Mouse (Mus musculus) megakaryocyte, embryonic 14.5 days (primary cell): ENCODE data around the gene Sp100. TPM values are rescaled to one million over a fixed set of nuclear protein-coding genes. Genes with fewer than 3 reads are reported as not detected.
A peak's percentile ranks its signal among the peaks of the same experiment; 100 is the strongest.

Experiments used
- H3K27me3 ChIP-seq: replicated peaks from 2 replicates; pipeline ENCODE3; 2012; ENCODE audit warnings: inconsistent platforms
- H3K36me3 ChIP-seq: replicated peaks from 2 replicates; pipeline ENCODE3; 2012; ENCODE audit warnings: low read length, inconsistent platforms, mixed read lengths
- H3K4me1 ChIP-seq: 2 replicates; pipeline ENCODE4 v1.6.1; 2012; ENCODE audit warnings: inconsistent platforms
- H3K4me3 ChIP-seq: replicated peaks from 2 replicates; pipeline ENCODE3; 2012; ENCODE audit warnings: moderate library complexity, mild to moderate bottlenecking, inconsistent platforms
- H3K9me3 ChIP-seq: 2 replicates; pipeline ENCODE4 v1.6.1; 2012; ENCODE audit warnings: inconsistent platforms
- FLI1 ChIP-seq: IDR thresholded peaks from 2 replicates; pipeline ENCODE4 v1.6.1; 2012; ENCODE audit warnings: low read length, inconsistent platforms, mixed read lengths
- GATA1 ChIP-seq: IDR thresholded peaks from 3 replicates; pipeline ENCODE4 v1.6.1; 2012; ENCODE audit warnings: mixed read lengths, low read length, inconsistent platforms, borderline replicate concordance
- polyA plus RNA-seq: library from polyadenylated mRNA; stranded (reverse); fragments of >175 nt; gene quantifications from 2 replicates; pipeline ENCODE4 v1.2.3, GENCODE M21; 2012; ENCODE audit warnings: low replicate concordance; ENCODE audit not compliant: insufficient read depth

Gene Sp100
- polyA plus RNA-seq, 1 experiment = 8.0 TPM

DNA sequence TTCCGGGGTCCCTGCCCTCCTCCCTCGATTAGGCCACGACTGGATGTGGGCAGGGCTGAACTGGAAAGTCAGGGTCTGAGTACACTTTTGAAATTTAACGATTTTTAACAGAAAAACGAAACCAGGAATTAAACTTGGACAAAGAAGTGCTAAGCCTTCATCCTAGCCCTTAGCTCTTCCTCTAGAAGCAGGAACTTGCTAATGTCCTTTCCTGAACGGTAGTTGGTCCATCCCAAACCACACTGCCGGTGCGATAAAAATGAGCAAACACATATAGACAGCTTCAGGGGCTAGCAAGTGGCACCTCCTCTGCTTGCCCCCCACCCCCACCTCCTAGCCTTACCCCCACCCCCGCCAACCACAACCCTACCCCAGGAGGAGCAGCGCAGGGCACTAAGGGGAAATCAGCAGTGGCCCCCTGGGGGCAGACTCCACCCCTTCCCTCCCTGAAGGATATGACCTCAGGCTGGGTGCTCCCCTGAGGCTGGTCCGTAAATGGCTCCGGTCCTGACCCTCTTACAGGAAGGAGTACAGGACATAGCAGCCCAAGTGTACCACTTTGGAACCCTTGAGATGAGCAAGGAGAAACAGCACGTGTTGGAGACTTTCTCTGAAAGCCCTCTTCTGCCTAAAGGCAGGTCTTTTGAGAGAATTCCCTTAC is 85.8 kb downstream of the Sp100 start:
- TF ChIP-seq FLI1 (no peak), GATA1 (peak; percentile 42; the same call in 1 of the 3 replicates)
- Histone ChIP-seq H3K9me3 (peaks cover 12% of the 10 kb centered on the region), H3K4me3 (peak overlapping the region; percentile 92), H3K4me1 (peaks cover 57% of the 10 kb centered on the region), H3K36me3 (peaks cover 31% of the 10 kb centered on the region), H3K27me3 (no peaks in the 10 kb centered on the region)

- Histone ChIP-seq H3K9me3 (peaks cover 12% of the 10 kb centered on the region), H3K4me3 (peak overlapping the region; percentile 92), H3K27me3 (no peaks in the 10 kb centered on the region), H3K36me3 (peaks cover 22% of the 10 kb centered on the region), H3K4me1 (peaks cover 49% of the 10 kb centered on the region)
- TF ChIP-seq GATA1 (no peak), FLI1 (no peak)
These were observed 86.8 kb downstream of the Sp100 start for GRCm38 (mm10) chr1:85736355-85737184.

DNA sequence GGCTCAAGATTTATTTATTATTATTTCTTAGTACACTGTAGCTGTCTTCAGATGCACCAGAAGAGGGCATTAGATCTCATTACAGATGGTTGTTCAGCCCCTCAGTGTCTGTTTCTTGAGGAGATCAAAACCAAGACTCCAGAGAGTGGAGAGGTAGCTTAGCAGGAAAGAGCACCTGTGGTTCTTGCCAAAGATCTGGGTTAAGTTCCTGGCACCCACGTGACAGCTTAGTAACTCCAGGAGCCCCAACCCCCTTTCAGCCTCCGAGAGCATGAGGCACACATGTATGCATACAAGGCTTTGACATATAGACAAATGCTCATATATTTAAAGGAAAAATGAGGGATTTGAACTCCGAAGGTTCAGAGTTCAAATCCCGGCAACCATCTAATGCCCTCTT is 89.2 kb downstream of the Sp100 start:
- Histone ChIP-seq H3K27me3 (no peaks in the 10 kb centered on the region), H3K9me3 (peaks cover 5% of the 10 kb centered on the region; the same call in 1 of the 2 replicates), H3K4me1 (peaks cover 35% of the 10 kb centered on the region)

GRCm38 (mm10) chr1:85739819-85740218 is 90.0 kb downstream of the Sp100 start:
- Histone ChIP-seq H3K4me1 (peaks cover 34% of the 10 kb centered on the region), H3K9me3 (peaks cover 5% of the 10 kb centered on the region; the same call in 1 of the 2 replicates), H3K4me3 (no peak overlapping the region), H3K27me3 (no peaks in the 10 kb centered on the region), H3K36me3 (no peaks in the 10 kb centered on the region)
- TF ChIP-seq GATA1 (no peak), FLI1 (no peak)

More for the DNA sequence above, 89.2 kb downstream of the Sp100 start:
- no peak overlapping the region for H3K4me3 ChIP-seq
- no peak for TF ChIP-seq FLI1
- no peak for TF ChIP-seq GATA1
- peaks cover under 1% of the 10 kb centered on the region for H3K36me3 ChIP-seq

- TF ChIP-seq GATA1 (no peak), FLI1 (no peak)
- H3K9me3 ChIP-seq = peaks cover 5% of the 10 kb centered on the region; the same call in 1 of the 2 replicates
- H3K4me1 ChIP-seq = peaks cover 34% of the 10 kb centered on the region
- H3K27me3 ChIP-seq = no peaks in the 10 kb centered on the region
- no peaks in the 10 kb centered on the region for H3K36me3 ChIP-seq
- no peak overlapping the region for H3K4me3 ChIP-seq
These were observed 91.1 kb downstream of the Sp100 start for GRCm38 (mm10) chr1:85740923-85741322.

DNA sequence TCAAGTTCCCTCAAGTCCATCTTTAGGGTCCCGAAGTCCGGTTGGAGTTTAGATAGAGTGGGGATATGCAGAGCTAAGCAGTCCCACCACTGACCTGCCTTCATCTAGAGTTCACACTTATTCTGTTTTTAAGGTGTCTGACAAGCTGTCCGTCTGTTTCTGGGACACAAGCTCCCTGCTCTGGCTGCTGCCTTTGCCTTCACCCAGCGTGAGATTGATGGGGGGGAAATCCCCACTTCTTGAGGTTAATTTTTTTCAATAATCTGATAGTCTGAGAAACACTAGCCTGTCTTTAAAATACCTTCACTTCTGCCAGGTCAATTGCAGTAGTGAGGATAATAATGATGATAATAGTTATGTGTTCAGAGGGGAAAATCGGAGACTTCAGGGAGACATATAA is 92.5 kb downstream of the Sp100 start:
- peaks cover 5% of the 10 kb centered on the region; the same call in 1 of the 2 replicates for H3K9me3 ChIP-seq
- H3K36me3 ChIP-seq = no peaks in the 10 kb centered on the region
- peaks cover 34% of the 10 kb centered on the region for H3K4me1 ChIP-seq
- H3K27me3 ChIP-seq = no peaks in the 10 kb centered on the region
- TF ChIP-seq FLI1 (no peak), GATA1 (no peak)
- no peak overlapping the region for H3K4me3 ChIP-seq

DNA sequence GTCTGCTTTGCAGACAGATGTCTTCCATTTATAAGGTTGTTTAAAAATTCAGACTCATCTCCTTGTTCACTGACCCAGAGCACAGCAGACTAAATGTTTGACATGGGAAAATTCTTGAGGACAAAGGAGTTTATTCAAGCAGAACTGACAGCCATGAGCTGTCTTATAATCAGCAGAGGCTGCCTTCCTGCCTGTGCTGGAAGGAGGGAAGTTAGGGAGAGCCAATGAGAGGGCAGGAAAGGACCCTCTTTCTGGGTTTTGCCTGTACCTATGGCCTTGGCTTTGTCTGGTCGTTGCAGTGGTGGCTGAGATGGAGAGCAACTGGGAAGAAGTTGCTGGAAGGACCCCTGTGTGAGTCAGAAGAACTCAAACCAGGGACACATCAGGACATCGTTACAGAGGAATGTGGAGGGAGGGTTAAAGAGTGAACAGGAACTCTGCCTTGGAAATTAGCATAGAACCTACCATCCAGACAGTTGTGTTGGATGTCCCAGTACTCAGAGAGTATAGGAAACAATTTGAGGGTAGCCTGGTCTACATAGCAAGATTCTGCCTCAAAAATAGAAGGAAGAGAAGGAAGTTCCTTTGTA is 93.2 kb downstream of the Sp100 start:
- H3K36me3 ChIP-seq = no peaks in the 10 kb centered on the region
- TF ChIP-seq FLI1 = no peak
- TF ChIP-seq GATA1 = no peak
- H3K27me3 ChIP-seq = no peaks in the 10 kb centered on the region
- H3K9me3 ChIP-seq = peaks cover 4% of the 10 kb centered on the region; the same call in 1 of the 2 replicates
- peaks cover 41% of the 10 kb centered on the region for H3K4me1 ChIP-seq
- no peak overlapping the region for H3K4me3 ChIP-seq

- H3K27me3 ChIP-seq = no peaks in the 10 kb centered on the region
- TF ChIP-seq GATA1 (no peak), FLI1 (no peak)
- no peaks in the 10 kb centered on the region for H3K36me3 ChIP-seq
- H3K4me3 ChIP-seq = no peak overlapping the region
- H3K9me3 ChIP-seq = no peaks in the 10 kb centered on the region
- H3K4me1 ChIP-seq = peaks cover 43% of the 10 kb centered on the region
These were observed 94.8 kb downstream of the Sp100 start for GRCm38 (mm10) chr1:85744539-85744938.

DNA sequence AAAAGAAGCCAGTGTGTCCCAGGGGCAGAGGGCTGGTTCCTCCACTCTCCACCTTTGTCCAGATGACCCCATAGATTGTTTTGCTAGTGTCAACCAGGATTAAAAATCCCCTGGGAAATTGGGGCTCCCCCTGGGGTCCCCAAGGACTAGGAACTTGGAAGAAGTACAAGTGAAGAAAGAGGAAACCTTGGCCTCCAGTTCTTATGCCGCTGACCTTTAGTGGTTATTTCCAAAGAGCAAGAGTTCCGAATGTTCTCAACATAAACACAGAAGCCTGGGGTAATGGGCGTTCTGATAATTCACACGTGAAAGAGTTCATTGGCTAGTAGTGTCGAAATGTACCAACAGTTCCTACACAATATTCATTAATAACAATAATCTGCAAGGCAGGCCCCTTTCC is 96.7 kb downstream of the Sp100 start:
- no peak overlapping the region for H3K4me3 ChIP-seq
- H3K36me3 ChIP-seq = no peaks in the 10 kb centered on the region
- TF ChIP-seq GATA1 (no peak), FLI1 (no peak)
- H3K4me1 ChIP-seq = peaks cover 58% of the 10 kb centered on the region
- H3K9me3 ChIP-seq = no peaks in the 10 kb centered on the region
- H3K27me3 ChIP-seq = no peaks in the 10 kb centered on the region

- Histone ChIP-seq H3K9me3 (no peaks in the 10 kb centered on the region), H3K27me3 (peaks cover 4% of the 10 kb centered on the region), H3K4me3 (no peak overlapping the region), H3K36me3 (no peaks in the 10 kb centered on the region), H3K4me1 (peaks cover 55% of the 10 kb centered on the region)
- TF ChIP-seq GATA1 (no peak), FLI1 (no peak)
These were observed 100.0 kb downstream of the Sp100 start for GRCm38 (mm10) chr1:85749829-85750228.
